Mouse (Mus musculus) small intestine, adult 10 weeks (tissue): ENCODE results near the gene Krt88. TPM values are rescaled to one million over a fixed set of nuclear protein-coding genes. Genes with fewer than 3 reads are reported as not detected.

ENCODE experiments used
- polyA plus RNA-seq: library from polyadenylated mRNA; stranded (reverse); fragments of 350-450 nt; fragmentation: Illumina TruSeq; extraction: RNeasy Lipid Tissue Mini Kit (QIAGEN cat#74804); gene quantifications from one replicate; pipeline ENCODE4 v1.2.3, GENCODE M21; 2014; ENCODE audit warnings: low replicate concordance

The Krt88 gene
- polyA plus RNA-seq: not detected

DNA sequence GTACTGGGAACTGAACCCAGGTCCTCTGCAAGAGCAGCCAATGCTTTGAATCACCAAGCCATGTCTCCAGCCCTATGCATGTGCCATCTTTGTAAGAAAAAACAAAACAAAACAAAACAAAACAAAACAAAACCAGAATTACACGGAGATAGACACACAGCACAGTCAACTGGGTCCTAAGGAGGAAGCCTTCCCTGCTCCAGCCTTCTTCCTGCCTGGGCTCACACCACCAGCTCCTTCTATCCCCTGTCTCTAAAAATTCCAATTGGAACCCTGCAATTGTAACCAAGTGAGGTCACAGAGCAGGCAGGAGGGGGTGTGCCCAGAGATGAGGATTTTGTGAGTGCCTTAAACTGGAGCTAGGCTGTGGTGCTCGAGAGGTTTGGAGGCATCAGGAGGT is at the start of gene Krt88:
TSS of gene Krt88 (plus strand) at position 301 of the 400 bp plus-strand sequence.

DNA sequence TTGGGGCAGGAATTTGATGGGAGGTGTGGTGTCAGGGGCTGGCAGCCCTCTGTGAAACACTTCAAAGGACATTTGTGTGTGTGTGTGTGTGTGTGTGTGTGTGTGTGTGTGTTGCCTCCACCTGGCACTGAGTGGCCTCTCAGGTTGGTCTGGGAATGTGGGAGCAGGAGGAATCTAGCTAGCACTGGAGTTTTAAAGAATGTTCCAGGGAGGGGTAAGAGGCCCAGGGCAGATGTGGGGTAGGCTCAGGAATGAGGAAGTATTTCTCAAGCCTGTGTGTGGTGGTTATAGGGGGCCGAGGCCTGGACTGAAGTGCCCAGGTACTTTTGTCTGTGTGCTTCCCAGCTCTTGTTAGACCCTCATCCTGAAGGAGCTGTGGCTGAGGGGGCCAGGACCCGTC is 36.8 kb upstream of the Krt88 start, which contains the start of gene Krt7:
TSS of gene Krt7 (plus strand) at position 269 of the 400 bp plus-strand sequence.

DNA sequence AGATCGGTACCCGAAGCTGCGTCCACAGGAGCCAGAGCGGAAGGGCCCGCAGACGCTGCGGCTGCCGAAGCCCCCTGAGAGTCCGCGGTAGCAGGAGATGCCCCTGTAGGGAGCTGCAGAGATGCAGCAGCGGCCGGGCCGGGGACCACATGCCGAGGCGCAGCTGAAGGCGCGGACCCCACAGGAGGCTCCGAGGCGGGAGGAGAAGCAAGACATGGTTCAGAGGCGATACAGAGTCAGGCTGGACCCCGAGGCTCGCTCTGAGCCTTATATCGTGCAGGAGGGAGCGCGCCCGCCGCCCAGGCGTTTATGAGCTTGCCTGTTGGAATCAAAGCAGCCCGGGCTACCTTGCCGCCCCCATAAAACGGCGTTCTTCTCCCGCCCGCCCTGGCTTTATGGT is 9.0 kb upstream of the Krt88 start, which contains the start of gene Krt87:
TSS of gene Krt87 (minus strand) at position 250 of the 400 bp plus-strand sequence.

DNA sequence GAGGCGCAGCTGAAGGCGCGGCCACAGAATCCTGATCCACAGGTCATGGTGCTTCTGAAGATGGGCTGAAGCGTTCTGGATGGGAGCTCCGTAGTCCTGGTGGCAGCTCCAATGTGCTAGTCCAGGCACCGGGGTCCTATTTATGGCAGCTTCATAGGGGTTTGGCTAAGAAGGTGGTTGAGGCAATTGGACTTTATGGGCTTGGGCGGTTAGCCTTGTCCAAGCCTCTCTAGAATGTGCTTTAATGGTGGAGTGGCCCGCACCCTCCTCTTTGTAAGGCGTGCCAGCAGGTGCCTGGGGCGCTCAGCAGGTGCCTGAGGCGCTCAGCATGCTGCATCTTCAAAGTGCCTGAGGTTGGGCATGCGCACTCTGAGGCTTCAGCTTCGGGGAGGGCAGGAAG is 16.1 kb downstream of the Krt88 start, which contains the start of gene Krt81:
TSS of gene Krt81 (minus strand) at position 101 of the 400 bp plus-strand sequence.

DNA sequence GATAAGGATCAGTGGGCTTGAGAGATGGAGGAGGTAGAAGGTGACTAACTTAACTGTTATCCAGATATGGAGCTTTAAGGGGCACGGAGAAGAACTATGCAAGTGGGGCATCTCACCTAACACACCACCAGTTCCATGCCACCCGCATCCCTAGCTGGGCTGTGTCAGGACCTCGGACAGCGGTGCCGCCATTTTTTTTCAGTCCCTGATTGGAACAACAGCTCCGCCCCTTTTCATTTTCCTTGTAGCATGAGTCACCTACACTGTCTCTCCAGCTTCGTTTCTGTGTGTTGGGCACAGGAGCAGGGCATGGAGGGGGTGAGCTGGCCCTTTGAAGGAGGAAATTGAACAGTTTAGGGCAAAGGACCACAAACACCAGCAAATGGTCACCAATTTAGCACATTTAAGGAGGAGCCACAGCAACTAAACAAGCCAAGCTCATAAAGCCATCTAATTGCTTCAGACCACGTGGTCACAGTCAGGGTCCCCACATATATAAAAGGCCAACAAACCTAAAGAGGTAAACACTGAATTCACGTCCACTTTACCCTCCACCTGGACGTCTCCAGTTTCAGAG is 25.5 kb downstream of the Krt88 start, which contains the start of gene Krt86:
TSS of gene Krt86 (plus strand) at position 527 of the 577 bp plus-strand sequence.

DNA sequence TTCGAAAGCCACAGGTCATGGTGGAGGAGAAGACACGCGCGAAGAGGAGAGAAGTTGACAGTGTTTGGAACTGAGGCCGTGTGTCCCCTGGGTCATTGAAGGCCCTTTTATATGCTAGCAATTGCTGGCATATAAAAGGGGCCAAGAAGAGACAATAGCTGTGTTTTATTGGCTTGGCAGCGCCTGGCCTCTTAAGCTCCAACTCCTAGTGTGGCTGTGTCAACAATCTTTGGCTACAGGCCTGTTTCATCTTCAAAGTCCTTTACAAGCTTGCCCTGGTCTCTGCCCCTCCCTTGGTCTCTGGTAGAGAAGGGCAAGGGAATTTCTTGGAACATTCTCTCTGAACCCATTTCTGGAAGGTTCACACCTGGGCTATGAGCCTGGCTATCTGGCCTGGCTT is 43.9 kb downstream of the Krt88 start, which contains the start of gene Krt83:
TSS of gene Krt83 (minus strand) at position 82 of the 400 bp plus-strand sequence.

Other genes with a start within 250 kb of the Krt88 start
- not detected for gene Grasp, start 223.6 kb upstream of the Krt88 start, polyA plus RNA-seq
- 1.6 TPM for gene Nr4a1, start 193.5 kb upstream of the Krt88 start, polyA plus RNA-seq
- not detected for gene Atg101, start 163.5 kb upstream of the Krt88 start, polyA plus RNA-seq
- not detected for gene 6030408B16Rik, start 154.5 kb upstream of the Krt88 start, polyA plus RNA-seq
- not detected for gene Krt80, start 77.6 kb upstream of the Krt88 start, polyA plus RNA-seq
- gene Krt7, start 36.7 kb upstream of the Krt88 start, polyA plus RNA-seq: 0.85 TPM
- gene Krt87, start 8.9 kb upstream of the Krt88 start, polyA plus RNA-seq: not detected
- not detected for gene Krt81, start 16.0 kb downstream of the Krt88 start, polyA plus RNA-seq
- gene Krt86, start 25.7 kb downstream of the Krt88 start, polyA plus RNA-seq: not detected
- gene Krt83, start 43.8 kb downstream of the Krt88 start, polyA plus RNA-seq: not detected
- not detected for gene Gm49425, start 69.5 kb downstream of the Krt88 start, polyA plus RNA-seq
- not detected for gene Krt84, start 85.1 kb downstream of the Krt88 start, polyA plus RNA-seq
- not detected for gene Krt82, start 102.9 kb downstream of the Krt88 start, polyA plus RNA-seq
- gene Krt90, start 115.2 kb downstream of the Krt88 start, polyA plus RNA-seq: not detected
- gene Krt75, start 126.2 kb downstream of the Krt88 start, polyA plus RNA-seq: not detected
- gene Gm5414, start 180.4 kb downstream of the Krt88 start, polyA plus RNA-seq: not detected
- not detected for gene Gm5478, start 199.6 kb downstream of the Krt88 start, polyA plus RNA-seq
- gene Krt6b, start 232.5 kb downstream of the Krt88 start, polyA plus RNA-seq: not detected
- gene Krt6a, start 246.6 kb downstream of the Krt88 start, polyA plus RNA-seq: not detected